Mouse (Mus musculus): Measurements from ENCODE around the gene Cabp4.

- TF ChIP-seq CTCF (IDR thresholded peaks at IDR 0.05), result no peak
- no peak for TF ChIP-seq POLR2A (IDR thresholded peaks at IDR 0.05; ENCODE audit: insufficient read depth, low read depth, low read length)
- no peak for TF ChIP-seq EP300 (IDR thresholded peaks at IDR 0.05; ENCODE audit: insufficient read depth, low read depth, low read length)
Measured at GRCm38 (mm10) chr19:4156073-4156579, 12.3 kb upstream of the Cabp4 start.
